Mouse (Mus musculus): ENCODE measurements at regions not wholly inside any gene's neighbourhood (a gene's known extent, or its start where the extent isn't known, plus 50 kb on each side); places are given as distances from the start of the nearest gene placed in this dataset.
A peak's percentile ranks its signal among the peaks of the same experiment; 100 is the strongest.

DNA sequence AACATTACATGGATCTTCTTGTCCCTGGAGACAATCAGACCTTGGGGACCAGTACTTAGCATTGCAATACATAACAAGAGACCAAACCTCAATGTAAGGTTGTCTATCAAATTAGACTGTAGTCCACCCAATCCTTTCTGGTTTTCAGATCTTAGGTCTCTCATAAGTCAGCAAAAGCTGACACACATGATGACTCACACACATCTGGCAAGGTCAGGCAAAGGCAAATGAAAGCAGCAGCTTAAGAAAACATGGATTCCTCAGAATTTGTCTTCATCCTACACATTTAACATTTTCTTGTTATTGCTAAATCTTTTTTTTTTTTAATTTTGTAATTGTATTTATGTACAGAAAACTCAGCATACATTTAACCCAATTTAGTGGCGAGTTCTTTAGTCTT lies 52.0 kb downstream of the Gm11983 start:
- no peak for DNase-seq (ENCODE audit: low spot score in 2 of 2)

DNA sequence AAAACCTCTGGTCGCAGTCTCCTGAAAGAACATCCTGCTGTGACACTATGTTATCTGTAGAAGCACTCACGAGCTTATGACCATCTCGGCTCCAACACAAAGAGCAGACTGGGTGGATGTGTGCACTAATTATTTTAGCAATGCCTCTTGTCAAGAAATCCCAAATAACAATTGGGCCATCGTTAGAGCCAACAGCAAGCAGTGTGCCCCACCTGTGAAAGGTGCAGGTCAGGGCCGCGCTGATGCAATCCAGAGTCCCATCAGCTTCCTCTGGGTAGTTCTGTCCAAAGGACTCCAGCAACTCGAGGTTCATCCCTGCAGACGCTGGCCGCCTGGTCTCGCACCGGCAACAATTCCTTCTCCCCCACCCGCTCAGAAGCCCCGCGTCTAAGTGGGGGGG lies 54.6 kb downstream of the Gm11983 start:
- DNase-seq (ENCODE audit: low spot score in 2 of 2), result no peak

DNA sequence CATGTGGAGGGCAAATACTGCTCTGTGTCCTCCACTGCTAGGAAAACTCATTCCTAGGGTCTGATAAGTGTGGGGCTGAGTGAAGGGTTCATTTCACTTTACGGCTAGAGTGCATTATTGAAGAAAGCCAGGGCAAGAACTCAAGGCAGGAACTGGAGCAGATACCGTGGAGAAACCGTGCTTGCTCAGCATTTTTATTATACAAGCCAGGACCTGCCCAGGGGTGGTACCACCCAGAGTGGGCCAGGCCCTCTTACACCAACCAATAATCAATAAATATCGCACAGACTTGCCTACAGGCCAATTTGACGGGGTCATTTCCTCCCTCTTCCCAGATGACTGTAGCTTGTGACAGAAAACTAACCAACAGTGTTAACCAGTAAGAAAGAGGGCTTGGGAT lies 57.7 kb downstream of the Gm11983 start:
- no peak for DNase-seq (ENCODE audit: low spot score in 2 of 2)

DNA sequence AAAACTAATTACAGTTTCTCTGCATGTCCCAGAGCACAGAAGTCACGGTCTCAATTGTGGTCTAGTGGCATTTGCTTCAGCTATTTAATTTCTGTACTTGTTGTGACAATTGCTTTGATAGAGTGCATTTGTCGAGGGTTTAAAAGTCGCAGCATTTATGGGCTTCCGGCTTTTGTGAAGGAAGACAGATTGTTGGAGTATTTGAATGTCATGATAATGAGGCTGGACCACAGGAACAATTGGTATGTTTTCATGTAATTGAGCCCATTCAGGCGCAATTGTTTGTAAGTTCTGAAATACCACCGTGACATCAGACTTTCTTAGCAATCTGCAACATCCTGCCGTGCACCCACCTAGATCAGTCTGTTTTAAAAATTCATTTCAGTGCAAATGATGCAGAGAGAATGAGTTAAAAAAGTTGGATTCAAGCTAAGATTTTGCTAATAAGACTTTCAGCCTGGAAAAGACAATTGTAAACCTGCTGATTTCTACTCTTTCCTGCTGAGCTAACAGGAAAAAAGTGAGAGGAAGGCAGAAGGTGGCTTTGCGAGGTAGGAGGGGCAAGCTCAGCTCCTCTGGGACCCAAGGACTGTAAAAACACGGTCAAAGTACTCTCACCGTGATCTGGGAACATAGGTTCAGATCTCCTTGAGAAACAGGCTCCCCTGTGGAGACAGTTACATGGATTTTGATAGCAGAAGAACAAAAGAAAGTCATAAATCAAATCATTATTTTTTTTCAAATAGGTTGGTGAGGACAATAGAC lies 58.7 kb downstream of the Gm11983 start:
- DNase-seq (ENCODE audit: low spot score in 2 of 2), result no peak

DNA sequence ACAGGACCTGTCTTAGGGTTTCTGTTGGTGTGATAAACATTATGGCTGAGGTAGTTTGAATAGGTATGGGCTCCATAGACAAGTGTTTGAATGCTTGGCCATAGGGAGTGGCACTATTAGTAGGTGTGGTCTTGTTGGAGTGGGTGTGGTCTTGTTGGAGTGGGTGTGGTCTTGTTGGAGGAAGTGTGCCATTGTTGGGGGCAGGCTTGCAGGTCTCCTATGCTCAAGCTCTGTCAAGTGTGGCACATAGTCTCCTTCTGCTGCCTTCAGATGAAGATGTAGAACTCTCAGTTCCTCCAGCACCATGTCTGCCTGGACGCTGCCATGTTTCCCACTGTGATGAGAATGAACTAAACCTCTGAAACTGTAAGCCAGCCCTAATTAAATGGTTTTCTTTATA lies 59.9 kb downstream of the Gm11983 start:
- DNase-seq (ENCODE audit: low spot score in 2 of 2), result no peak

DNA sequence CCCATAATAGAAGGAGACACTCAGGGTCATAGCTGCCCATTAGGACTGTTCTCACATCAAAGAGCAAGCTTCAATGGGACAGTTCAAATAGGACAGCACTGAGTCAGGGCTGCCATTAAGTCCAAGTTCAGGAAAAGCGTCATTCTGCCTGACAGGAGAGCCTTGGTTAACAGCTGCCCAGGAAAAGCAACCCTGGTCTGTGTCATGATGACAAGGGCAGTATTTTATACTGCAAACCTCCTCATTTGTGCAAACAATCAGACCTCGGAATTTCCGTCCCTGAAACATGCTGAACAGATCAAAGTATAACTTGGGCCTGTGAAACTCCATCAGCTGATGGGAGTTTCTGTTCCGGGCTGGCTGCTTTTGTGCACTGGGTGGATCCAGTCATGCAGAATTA lies 62.8 kb downstream of the Gm11983 start:
- DNase-seq (ENCODE audit: low spot score in 2 of 2), result no peak

DNA sequence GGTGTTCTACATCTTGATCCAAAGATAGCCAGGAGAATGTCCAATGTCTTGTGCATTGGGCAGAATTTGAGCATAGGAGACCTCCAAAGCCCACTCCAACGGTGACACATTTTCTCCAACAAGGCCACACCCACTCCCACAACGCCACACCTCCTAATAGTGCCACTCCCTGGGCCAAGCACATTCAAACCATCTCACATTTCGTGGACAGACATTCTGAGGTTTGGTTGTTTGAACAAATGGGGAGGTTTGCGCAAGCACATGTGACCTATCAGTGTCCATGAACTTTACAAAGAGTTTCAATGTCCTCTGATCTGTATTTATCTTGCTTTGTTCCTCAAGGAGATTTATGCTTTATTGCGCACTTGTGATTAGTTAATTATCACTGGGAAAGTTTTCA lies 63.5 kb downstream of the Gm11983 start:
- DNase-seq (ENCODE audit: low spot score in 2 of 2), result no peak

DNA sequence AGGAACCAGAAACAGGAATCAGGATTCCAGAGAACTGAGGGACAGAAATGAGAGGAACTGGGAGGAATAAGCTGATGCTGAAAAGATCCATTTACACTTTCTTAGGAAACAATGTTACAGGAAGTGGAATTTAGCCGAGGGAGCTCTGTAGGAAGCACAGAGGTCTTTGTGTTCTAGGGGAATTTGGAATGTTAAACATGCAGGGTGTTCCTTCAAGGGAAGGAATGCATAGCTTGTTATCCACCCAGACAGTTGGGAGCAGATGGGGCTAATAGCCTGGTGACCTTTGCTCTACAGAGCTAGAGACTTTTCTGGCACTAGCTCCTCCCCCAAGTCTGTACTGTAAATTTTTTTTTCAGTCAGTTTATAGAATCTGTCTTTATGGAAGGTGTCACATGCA lies 64.1 kb downstream of the Gm11983 start:
- no peak for DNase-seq (ENCODE audit: low spot score in 2 of 2)

DNA sequence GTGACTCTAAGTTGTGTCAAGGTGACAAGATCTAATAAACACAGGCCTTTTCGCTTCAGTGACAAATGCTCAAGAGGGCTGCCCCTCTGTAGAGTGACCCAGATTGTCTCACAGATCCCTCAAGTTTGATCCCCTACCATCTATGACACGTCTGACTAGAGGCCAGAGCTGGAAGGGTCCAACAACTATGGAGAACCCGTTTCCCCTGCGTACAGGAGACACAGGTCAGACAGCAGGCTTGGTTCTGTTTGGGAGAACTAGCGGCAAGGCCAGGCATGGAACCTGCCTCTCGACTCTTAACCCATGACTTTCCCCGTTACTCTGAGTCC lies 68.1 kb downstream of the Gm11983 start:
- no peak for DNase-seq (ENCODE audit: low spot score in 2 of 2)

DNA sequence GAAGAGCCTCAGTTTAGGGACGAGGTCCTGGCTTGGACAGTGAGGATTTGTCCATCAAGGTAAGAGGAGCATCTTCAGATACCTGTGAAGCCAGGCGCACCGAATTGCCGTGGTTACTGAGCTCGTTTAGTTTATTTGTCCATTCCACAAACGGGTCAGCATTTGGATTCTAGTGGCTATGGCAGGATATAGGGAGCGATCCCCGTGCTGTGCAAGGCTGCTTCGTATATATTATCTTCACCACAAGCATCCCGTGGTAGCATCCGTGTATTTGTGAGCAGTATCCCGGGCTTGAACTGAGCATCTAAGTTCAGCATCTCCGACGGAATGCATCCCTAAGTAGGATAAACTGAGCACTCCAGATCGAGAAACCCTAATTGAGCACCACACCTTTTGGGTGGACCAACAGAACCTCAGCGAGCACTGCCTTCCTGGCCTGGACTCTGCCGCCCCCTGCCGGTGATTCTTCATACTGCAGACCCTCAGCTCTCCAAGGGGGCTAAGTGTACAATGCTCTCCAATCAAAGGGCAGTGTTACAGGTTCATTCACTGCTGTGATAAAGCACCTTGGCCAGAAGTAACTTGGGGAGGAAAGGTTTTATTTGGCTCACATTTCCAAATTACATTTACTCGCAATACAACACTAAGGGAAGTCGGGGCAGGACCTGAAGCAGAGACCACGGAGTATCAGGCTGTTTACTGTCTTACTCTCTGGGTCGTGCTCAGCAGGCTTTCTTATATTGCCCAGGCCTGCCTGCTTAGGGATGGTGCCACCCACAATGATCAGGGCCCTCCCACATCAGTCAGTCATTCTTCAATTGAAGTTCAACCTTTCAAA lies 68.6 kb downstream of the Gm11983 start:
- peak; percentile 15 to 29 for DNase-seq (ENCODE audit: low spot score in 2 of 2)

DNA sequence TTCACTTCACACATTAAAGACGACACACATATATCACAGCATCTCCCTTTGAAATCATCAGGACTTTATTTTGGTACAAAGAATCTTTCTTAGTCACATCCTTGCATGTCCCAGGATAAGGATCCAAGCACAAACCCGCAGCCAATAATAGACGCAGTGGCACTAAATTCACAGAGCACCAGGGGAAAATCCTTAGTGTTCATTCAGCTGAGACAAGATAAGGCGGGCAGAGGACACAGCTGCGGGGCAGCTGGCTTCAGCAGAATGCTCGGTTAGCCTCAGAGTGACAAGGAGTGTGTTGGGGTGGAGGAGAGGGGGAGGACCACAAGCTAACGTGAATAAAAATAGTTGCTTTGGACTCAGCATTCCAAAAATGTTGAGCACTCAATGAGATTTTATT lies 70.7 kb downstream of the Gm11983 start:
- no peak for DNase-seq (ENCODE audit: low spot score in 2 of 2)

DNA sequence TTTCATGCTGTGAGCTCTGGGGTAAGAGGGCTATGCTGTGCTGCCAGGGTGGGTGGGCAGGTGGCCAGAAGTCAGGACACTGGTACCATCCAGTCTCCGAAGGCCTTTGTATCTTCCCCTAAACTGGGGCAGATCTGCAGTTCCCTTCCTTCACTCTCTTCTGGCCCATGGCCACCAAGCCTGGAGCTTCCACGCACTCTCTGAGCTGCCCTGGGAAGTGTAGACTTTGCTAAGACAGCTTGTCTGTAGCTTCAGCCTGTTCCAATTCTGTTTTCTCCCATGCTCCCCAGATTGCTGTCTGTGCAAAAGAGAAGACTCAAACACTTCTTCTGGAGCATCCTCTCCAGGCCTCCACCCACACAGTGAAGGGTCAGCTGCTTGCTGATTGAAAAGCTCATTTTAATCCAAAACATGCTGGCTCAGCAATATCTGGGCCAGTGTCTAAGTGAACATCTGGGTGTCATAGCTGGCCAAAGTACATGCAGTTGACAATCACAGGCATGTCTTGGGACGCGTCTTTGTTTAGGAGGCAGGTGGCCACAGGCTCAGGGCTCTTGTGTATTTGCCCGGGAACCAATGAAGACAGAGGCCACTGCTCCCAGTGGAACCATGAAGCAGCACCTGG lies 72.0 kb downstream of the Gm11983 start:
- no peak for DNase-seq (ENCODE audit: low spot score in 2 of 2)

DNA sequence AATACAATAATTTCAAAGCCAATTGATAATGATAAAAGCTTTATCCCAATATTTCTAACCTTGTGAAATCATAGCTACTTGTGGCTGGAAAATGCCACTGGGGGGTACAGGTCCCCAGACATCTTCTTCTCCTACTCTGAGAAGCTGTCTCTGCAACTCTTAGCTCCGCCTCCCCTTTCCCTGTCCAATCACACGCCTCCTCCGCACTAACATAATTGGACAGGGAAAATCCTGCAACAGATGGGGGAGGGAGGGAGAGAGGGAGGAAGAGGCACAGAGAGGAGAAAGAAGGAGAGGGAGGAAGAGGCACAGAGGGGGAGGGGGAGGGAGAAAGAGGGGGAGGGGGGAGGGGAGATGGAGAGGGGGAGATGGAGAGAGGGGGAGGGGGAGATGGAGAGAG lies 73.3 kb downstream of the Gm11983 start:
- DNase-seq (ENCODE audit: low spot score in 2 of 2), result no peak

DNA sequence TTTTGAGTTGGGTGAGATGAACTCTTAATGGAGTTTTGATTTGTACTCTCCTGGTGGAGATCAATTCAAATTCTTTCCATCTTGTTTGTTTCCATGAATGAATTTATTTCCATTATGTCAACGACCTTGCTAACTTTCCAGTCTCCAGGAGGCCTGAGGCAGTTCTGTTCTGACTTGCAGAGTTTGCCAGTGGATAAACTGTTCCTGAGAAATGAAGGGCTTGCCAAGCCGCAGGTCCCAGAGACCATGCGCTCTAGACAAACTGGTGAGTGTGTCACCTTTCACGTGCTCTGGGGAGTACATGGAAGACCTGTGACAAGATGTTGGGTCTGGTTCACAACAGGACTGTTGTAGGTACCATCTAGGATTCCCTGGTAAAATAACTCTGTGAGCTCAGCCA lies 74.5 kb downstream of the Gm11983 start:
- no peak for DNase-seq (ENCODE audit: low spot score in 2 of 2)

DNA sequence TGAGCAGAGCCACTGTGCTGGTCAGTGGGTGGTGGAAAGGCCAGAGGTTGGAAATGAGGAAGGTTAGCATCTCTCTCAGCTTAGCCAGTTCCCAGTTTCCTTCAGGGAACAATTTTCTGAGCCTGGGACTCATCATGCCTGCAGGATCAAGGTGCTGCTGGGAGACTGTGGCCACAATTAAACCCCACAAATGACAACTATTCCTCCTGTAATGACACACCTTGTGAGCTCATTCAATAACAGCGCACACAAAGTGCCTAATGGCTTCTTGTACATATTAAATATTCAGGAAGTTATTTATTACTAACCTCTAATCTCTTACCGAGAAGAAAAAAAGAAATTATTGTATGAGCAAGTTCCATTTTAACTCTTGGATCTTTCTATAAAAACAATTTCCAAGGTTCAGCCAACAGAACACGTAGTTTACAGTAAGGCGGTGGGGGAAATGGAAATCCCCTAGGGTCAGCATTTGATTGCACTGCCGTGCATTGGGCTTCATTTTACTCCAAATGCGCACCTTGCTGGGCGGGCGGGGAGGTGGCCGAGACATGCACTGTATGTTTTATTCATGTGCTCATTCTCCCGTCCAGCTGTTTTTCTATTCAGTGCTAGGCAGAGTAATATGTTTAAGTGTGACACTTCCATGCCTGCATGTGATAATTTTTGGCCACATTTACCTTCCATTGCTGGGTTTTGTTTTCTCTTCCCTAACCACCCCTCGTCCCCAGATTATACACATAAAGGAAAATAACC lies 75.4 kb downstream of the Gm11983 start:
- DNase-seq (ENCODE audit: low spot score in 2 of 2), result no peak

DNA sequence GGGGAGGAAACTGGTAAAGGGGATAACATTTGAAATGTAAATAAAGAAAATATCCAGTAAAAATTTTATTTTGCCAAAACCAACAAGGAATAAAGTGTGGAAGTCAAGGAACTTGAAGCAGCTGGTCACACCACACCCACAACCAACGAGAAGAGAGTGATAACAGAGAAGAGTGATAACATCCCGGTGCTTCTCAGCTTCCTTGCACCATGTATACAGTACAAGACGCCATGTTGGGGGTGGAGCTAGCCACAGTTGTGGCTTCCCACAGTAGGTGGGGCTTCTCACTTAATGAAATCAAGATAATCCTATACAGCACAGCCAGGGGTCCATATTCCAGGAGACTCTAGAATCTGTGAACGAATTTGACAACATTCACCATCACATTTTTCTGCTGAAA lies 77.9 kb downstream of the Gm11983 start:
- no peak for DNase-seq (ENCODE audit: low spot score in 2 of 2)

DNA sequence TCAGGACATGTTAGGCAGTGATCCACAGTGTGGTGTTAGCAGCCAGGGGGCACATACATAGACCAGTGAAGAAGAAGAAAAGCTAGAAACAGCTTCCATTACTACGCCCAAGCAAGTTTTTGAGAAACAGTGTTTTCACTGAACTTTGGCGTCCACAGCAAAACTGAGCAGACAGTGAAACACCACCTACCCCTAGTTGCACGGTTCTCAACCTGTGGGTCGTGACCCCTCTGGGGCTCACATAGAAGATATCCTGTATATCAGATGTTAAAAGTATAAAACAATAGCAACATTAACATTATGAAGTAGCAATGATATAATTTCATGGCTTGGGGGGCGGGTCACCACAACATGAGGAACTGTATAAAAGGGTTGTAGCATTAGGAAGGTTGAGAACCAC lies 81.1 kb downstream of the Ramp3 start:
- no peak for DNase-seq (ENCODE audit: low spot score in 2 of 2)

DNA sequence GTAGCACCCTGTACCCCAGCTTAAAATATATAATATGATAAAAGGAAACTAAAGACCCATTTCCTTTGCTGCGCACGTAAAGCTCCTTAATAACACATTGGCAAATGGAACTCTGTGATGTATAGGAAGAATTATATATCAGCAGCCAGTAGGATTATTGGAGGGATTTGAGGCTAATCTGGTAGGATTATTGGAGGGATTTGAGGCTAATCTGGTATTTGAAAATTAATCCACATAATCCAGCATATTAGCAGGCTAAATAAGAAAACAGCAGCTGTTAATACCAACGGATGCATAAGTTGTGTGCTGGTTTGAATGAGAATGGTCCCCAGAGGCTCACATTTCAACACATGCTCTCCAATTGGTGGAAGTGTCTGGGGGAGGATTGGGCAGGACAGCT lies 80.3 kb downstream of the Ramp3 start:
- DNase-seq (ENCODE audit: low spot score in 2 of 2), result no peak

DNA sequence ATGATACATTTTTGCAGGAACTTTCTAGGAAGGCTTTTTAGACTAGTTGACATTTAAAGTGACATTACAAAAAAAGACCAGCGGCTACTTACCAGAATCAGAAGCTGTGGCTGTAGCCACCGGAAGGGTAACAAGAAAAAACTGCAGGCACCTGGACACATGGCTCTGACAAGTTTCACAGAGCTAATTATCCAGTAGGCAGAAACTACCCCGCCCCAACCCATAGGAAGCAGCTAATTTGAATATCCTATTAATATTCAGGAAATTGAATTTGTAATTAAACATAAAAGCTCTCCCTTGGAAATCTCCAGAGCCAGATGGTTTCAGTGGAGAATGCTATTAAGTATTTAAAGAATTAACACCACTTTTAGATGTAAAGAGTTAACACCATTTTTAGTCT lies 79.8 kb downstream of the Ramp3 start:
- DNase-seq (ENCODE audit: low spot score in 2 of 2), result no peak

DNA sequence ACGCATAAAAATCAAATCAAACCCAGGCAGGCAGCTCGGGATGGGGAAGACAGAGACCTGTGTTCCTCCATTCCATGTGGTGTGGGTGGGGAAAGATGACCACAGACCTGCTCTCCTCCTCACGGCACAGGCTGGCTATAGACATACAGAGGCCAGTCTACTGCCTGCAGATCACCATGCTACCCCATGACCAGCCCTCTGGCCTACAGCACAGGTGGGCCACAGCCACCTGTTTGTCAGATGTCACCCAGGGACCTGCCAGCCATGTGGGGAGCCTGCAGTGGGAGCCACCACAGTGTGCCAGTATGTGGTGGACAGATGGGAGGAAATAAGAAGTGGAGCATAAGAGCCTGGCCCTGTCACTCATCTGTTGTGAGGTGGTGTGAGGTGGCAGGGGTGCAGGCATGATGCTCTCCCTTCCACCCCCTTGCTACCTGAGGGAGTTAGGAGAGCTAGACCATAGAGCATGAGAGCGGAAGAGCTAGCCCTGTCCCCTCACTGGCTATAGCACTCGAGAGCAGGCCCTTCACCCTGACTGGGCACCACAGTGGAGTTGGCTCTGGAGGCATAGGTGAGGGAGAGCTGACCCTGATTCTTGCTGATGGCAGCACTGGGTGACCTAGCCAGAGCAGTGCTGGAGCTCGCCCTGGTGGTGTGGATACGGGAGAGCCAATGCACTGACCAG lies 76.6 kb downstream of the Ramp3 start:
- DNase-seq (ENCODE audit: low spot score in 2 of 2), result no peak

DNA sequence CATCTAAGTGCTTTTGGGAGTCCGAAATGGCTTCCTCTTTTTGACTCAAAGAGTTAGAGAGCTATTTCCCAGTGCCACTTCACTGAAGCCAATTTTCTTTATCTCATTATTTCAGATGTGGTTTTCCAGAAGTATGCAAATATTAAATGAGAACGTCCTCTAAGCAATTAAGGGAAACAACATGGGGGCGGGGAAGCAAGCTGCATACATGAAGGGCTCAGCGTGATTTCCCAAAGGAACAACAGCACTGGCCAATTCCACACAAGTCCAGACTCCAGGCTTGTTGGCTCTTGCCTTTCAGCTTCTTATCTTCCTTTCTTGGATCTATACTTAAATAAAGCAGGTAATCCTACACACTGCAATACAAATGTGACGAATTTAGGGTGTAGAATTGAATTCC lies 73.2 kb downstream of the Ramp3 start:
- no peak for DNase-seq (ENCODE audit: low spot score in 2 of 2)

Data from gastrocnemius, adult 8-10 months (tissue).